Mouse (Mus musculus) hindbrain, embryonic 13.5 days (tissue): ENCODE measurements around the gene Gm20388. TPM values are rescaled to one million over a fixed set of nuclear protein-coding genes. Genes with fewer than 3 reads are reported as not detected.
"Not testable (repeated sequence)": the region's sequence is repeated elsewhere in the genome, so short reads cannot be mapped to it uniquely, and the experiment has no call there.

Experiments
- ATAC-seq: fragments of 200-750 bp; cut with Nextera tagmentation; 2 replicates; pipeline ENCODE4 v1.8.0; 2017; ENCODE audit warnings: moderate TSS enrichment; ENCODE audit not compliant: low FRiP score
- H3K27ac ChIP-seq: fragments of 300-500 bp; sonication (generic); 2 replicates; pipeline ENCODE4 v1.5.1; 2015; ENCODE audit warnings: inconsistent platforms, mild to moderate bottlenecking, moderate library complexity
- H3K27me3 ChIP-seq: fragments of 300-500 bp; sonication (generic); 2 replicates; pipeline ENCODE4 v1.6.1; 2015; ENCODE audit warnings: mild to moderate bottlenecking, inconsistent platforms
- H3K36me3 ChIP-seq: fragments of 300-500 bp; sonication (generic); 2 replicates; pipeline ENCODE4 v1.6.1; 2015; ENCODE audit warnings: mild to moderate bottlenecking, inconsistent platforms
- H3K4me1 ChIP-seq: fragments of 300-500 bp; sonication (generic); replicated peaks from 2 replicates; pipeline ENCODE4 v1.6.1; 2015; ENCODE audit warnings: inconsistent platforms
- H3K4me2 ChIP-seq: fragments of 300-500 bp; sonication (generic); 2 replicates; pipeline ENCODE4 v1.6.1; 2015; ENCODE audit warnings: inconsistent platforms, mild to moderate bottlenecking, moderate library complexity
- H3K4me3 ChIP-seq: fragments of 300-500 bp; sonication (generic); 2 replicates; pipeline ENCODE4 v1.5.1; 2015; ENCODE audit warnings: mild to moderate bottlenecking, inconsistent platforms
- H3K9ac ChIP-seq: fragments of 300-500 bp; sonication (generic); 2 replicates; pipeline ENCODE4 v1.6.1; 2015; ENCODE audit warnings: mild to moderate bottlenecking, inconsistent platforms
- H3K9me3 ChIP-seq: fragments of 300-500 bp; sonication (generic); 2 replicates; pipeline ENCODE4 v1.6.1; 2016; ENCODE audit warnings: inconsistent platforms
- WGBS: fragments of 180-500 bp; shearing (Covaris S2); methylation state at CpG from one replicate; pipeline ENCODE4 v1.1.7; 2015; 5-methylcytosine and 5-hydroxymethylcytosine counted together
- polyA plus RNA-seq: library from polyadenylated mRNA; unstranded; fragments of >200 nt; fragmentation: Nextera tagmentation; extraction: Ambion mirVana; gene quantifications from 2 replicates; pipeline ENCODE4 v1.2.1, GENCODE M21; 2015

The Gm20388 gene
- polyA plus RNA-seq, 1 experiment from 2014 or later = 1.9 TPM

DNA sequence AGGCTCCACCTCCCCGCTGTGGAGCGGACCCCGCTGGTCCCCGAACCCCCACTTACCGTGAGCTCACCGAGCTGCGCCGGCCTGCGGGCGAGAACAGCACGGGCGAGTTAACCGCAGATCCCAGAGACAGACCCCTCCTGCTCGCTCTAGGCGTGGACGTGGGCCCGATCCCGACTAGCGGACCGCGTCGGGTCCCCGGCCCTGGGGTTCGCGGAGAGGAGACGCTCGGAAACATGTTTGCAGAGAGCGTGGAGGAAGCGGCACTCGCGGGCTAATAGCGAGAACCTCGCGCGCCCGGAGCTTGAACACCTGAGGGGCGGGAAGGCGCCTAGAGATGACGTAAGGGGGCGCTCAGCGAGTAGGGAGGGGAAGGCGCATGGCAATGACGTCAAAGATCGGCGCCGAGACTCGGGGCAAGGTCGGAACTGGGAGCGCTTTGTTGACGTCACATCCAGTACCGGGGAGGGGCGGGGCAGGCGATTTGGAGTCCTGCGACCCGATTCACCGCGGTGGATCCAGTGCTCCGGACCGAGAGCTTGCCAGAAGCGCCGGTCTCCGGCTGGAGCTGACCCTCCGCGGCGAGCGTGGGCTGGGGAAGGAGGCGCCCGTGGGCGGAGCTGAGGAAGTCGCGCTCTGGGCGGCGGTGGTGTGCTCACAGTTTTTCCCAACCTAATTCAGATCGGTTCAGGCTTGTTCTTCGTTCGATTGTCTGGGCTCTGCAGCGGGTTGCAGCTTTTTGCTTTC, 4038.5 kb downstream of the Gm20388 start, which contains the start of gene Nup133:
Gene Nup133, minus strand, starts transcription at position 324 of the 744 bp plus-strand sequence.
- peaks cover 16% of the 10 kb centered on the region for H3K4me1 ChIP-seq
- peak; percentile 89 for ATAC-seq
- H3K27ac ChIP-seq = peak within 1 kb of the TSS; percentile 91
- no peaks in the 10 kb centered on the region for H3K9me3 ChIP-seq
- peak within 1 kb of the TSS; percentile 93 for H3K4me2 ChIP-seq
- no peaks in the 10 kb centered on the region for H3K27me3 ChIP-seq
- H3K4me3 ChIP-seq = peak within 1 kb of the TSS; percentile 97
- H3K36me3 ChIP-seq = peaks cover 35% of the 10 kb centered on the region
- peak within 1 kb of the TSS; percentile 90 for H3K9ac ChIP-seq
- WGBS = under 1% methylated on average over 77 of the region's 77 CpGs

DNA sequence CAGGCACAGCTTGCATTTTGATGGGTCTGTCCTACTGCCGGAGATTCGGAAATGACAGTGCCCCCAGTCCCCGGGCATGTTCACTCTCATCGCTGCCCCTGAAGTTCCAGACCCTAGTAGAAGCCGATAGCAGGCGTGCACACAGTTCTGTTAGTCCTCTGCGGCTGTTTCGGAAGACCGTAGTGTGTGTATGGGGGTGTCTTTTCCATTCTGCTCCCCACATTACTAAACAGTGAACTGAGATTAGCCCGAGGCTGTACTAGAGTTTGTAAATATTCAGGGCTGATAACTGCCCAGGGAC, 4039.0 kb downstream of the Gm20388 start:
- H3K9ac ChIP-seq = peak overlapping the region; percentile 90
- 7% methylated on average over 10 of the region's 10 CpGs for WGBS
- H3K4me2 ChIP-seq = peak overlapping the region; percentile 93
- peaks cover 16% of the 10 kb centered on the region for H3K4me1 ChIP-seq
- peak overlapping the region; percentile 97 for H3K4me3 ChIP-seq
- H3K27me3 ChIP-seq = no peaks in the 10 kb centered on the region
- H3K9me3 ChIP-seq = no peaks in the 10 kb centered on the region
- peak; percentile 63; the same call in 1 of the 2 replicates for ATAC-seq
- peak overlapping the region; percentile 91 for H3K27ac ChIP-seq
- peaks cover 37% of the 10 kb centered on the region for H3K36me3 ChIP-seq

DNA sequence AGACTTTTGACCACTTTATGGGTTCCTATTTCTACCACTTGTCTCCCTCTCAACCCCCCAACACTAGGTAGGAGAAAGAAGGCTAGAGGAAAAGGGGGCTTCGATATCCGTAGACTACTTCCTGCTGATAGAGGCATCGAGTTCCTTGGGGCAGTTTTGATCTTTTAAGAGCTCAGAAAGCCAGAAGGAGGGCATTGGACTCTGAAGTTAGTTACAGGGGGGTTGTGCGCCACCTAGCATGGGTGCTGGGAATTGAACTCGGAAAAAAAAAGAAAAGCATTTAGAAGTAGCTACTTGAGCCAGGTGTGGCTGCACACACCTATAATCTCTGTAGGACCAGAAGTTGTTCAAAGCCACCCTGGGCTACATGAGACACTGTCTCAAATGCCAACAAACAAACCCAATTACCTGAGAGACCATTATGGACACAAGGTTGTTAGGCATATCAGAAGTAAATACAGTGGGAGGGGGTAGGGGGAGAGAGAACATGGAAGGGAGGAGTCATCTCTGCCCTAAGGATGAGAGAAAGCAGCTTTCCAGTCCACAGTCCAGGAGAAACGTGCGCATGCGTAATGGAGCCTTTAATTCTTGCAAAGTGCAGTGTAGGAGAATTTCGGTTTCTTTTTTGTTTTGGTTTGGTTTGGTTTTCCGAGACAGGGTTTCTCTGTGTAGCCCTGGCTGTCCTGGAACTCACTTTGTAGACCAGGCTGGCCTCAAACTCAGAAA, 4039.6 kb downstream of the Gm20388 start:
- no peaks in the 10 kb centered on the region for H3K27me3 ChIP-seq
- peak overlapping the region; percentile 90 for H3K9ac ChIP-seq
- peak overlapping the region; percentile 93 for H3K4me2 ChIP-seq
- H3K9me3 ChIP-seq = no peaks in the 10 kb centered on the region
- H3K36me3 ChIP-seq = peaks cover 35% of the 10 kb centered on the region
- no peak for ATAC-seq
- peak overlapping the region; percentile 91; the same call in 1 of the 2 replicates for H3K27ac ChIP-seq
- 34% methylated on average over 10 of the region's 10 CpGs for WGBS
- H3K4me1 ChIP-seq = peaks cover 16% of the 10 kb centered on the region
- peak overlapping the region; percentile 97 for H3K4me3 ChIP-seq

DNA sequence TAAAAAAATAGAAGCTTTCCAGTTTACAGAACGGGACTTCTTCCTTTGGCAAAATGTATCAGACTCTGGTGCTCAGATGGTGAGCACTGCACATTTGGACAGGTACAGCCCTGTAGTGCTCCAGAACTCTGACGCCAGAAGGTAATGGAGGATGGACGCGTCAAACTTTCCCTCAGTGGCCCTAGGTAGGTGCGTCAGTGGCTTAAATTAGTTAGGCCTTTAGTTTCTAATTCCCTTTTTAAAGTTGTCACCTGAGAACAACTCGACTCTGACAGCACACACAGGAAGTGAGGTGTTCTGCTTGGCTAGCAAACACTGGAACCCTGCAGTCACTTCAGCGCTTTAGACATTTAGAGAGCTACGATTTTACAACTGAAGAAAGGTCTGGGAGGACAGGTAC, 4043.0 kb downstream of the Gm20388 start:
- H3K4me1 ChIP-seq = peaks cover 9% of the 10 kb centered on the region
- H3K9ac ChIP-seq = no peak overlapping the region
- H3K27me3 ChIP-seq = no peaks in the 10 kb centered on the region
- no peak for ATAC-seq
- no peak overlapping the region for H3K4me3 ChIP-seq
- 90% methylated on average over 8 of the region's 8 CpGs for WGBS
- H3K4me2 ChIP-seq = no peak overlapping the region
- no peaks in the 10 kb centered on the region for H3K9me3 ChIP-seq
- H3K27ac ChIP-seq = no peak overlapping the region
- peaks cover 48% of the 10 kb centered on the region for H3K36me3 ChIP-seq

DNA sequence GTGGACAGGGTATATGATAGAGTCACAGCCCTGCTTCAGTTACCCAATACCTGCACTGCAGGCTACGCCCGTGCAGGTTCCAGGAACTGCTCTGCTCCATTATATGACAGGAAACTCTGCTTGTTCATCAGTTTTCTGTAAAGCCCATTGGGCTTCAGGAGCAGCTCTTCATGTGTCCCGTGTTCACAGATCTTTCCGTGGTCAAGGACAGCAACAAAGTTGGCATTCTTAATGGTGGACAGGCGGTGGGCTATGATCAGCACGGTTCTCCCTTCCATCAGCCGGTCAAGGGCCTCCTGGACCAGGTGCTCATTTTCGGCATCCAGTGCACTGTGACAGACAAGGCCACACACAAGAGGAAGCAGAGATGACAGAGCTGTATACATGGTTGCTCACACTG, 4043.6 kb downstream of the Gm20388 start:
- WGBS = 95% methylated on average over 8 of the region's 8 CpGs
- Histone ChIP-seq H3K9ac (no peak overlapping the region), H3K36me3 (peaks cover 53% of the 10 kb centered on the region)

DNA sequence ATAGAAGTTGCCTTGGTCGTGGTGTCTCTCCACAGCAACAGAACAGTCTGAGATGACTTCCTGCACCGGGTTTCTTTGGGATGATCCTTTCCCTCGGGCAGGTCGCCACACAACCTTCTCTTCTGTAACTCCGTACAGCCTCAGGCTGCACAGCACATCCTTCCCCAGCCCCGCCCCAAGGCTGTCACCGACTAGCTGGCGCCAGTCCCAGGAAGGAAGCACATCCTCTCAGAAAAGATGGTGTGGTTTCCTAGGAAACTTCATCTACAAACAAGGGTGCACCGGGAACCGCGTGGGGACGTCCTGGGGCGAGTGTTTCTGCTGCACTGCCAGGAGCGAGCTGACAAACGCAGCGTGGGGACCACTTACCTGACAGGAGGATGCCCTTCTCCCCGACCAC, 4047.5 kb downstream of the Gm20388 start:
- ATAC-seq = no peak
- H3K36me3 ChIP-seq = peaks cover 77% of the 10 kb centered on the region
- H3K4me2 ChIP-seq = no peak overlapping the region
- H3K9me3 ChIP-seq = no peaks in the 10 kb centered on the region
- H3K9ac ChIP-seq = no peak overlapping the region
- whole genome bisulfite sequencing = 77% methylated on average over 17 of the region's 17 CpGs
- no peak overlapping the region for H3K27ac ChIP-seq
- H3K27me3 ChIP-seq = no peaks in the 10 kb centered on the region
- no peak overlapping the region for H3K4me3 ChIP-seq
- H3K4me1 ChIP-seq = no peaks in the 10 kb centered on the region

More for the DNA sequence above, 4043.6 kb downstream of the Gm20388 start:
- peaks cover 8% of the 10 kb centered on the region for H3K4me1 ChIP-seq
- H3K4me3 ChIP-seq = no peak overlapping the region
- no peak for ATAC-seq
- no peak overlapping the region for H3K4me2 ChIP-seq
- no peaks in the 10 kb centered on the region for H3K9me3 ChIP-seq
- H3K27ac ChIP-seq = no peak overlapping the region
- no peaks in the 10 kb centered on the region for H3K27me3 ChIP-seq

DNA sequence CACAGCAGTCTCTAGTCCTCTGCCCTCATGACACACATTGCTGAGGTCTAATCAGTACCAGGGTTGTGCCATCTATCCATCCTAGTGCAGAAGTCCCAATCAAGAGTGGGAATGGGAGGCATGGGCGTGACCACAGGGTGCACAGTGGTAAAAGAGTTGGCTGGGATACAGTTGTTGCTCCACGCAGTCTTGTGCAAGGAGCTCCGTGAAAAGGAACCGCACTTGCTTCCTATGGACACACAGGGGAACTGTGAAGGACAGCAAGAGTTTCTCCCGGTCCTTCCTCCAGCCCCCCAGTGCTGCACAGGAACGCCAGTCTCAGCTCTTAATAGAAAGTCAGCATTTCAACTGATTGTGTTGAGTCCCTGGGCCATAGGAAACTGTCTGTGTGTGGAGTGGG, 4048.8 kb downstream of the Gm20388 start:
- 94% methylated on average over 6 of the region's 6 CpGs for WGBS
- no peak overlapping the region for H3K4me3 ChIP-seq
- peaks cover 76% of the 10 kb centered on the region for H3K36me3 ChIP-seq
- no peaks in the 10 kb centered on the region for H3K4me1 ChIP-seq
- H3K9me3 ChIP-seq = no peaks in the 10 kb centered on the region
- ATAC-seq = no peak
- H3K27ac ChIP-seq = no peak overlapping the region
- no peaks in the 10 kb centered on the region for H3K27me3 ChIP-seq
- H3K4me2 ChIP-seq = no peak overlapping the region
- H3K9ac ChIP-seq = no peak overlapping the region

DNA sequence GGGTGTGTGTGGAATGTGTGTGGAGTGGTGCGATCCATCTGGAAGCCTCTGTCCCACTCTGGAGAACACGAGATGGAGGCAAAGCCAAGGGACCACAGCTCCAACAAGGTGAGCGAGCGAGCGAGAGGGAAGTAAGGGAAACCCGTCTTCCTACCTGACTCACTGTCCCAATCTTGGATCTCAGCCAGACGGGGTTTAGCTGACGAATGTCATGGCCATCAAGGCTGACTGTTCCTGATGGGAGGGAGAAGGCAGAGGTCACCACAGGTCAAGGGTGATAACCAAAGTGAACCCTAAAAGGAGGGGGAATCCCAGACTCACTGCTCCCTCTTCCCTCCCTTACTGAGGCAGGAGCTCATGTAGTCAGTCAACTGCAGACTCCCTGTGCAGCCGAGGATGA, 4049.4 kb downstream of the Gm20388 start:
- no peak overlapping the region for H3K9ac ChIP-seq
- no peaks in the 10 kb centered on the region for H3K4me1 ChIP-seq
- no peaks in the 10 kb centered on the region for H3K27me3 ChIP-seq
- H3K4me2 ChIP-seq = no peak overlapping the region
- H3K27ac ChIP-seq = no peak overlapping the region
- ATAC-seq = no peak
- H3K9me3 ChIP-seq = no peaks in the 10 kb centered on the region
- WGBS = 86% methylated on average over 9 of the region's 9 CpGs
- no peak overlapping the region for H3K4me3 ChIP-seq
- peaks cover 75% of the 10 kb centered on the region for H3K36me3 ChIP-seq

DNA sequence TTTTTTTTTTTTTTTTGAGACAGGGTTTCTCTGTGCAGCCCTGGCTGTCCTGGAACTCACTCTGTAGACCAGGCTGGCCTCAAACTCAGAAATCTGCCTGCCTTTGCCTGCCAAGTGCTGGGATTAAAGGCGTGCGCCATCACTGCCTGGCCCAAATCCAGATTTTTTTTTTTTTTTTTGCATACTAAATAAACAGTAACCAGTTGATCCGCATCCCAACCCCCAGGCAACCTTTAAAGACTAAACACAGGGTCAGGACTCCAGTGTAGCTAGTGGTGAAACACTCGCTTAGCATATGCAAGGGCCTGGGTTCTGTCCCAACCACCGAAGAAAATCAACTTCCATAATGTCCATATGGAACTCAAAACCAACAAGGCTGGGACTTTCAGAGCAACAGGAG, 4049.9 kb downstream of the Gm20388 start:
- ATAC-seq, H3K9ac ChIP-seq, H3K4me1 ChIP-seq, H3K27ac ChIP-seq, H3K4me2 ChIP-seq, H3K9me3 ChIP-seq, H3K27me3 ChIP-seq, H3K4me3 ChIP-seq: not testable (repeated sequence)
- 82% methylated on average over 5 of the region's 5 CpGs for WGBS
- H3K36me3 ChIP-seq = peaks cover 72% of the 10 kb centered on the region

DNA sequence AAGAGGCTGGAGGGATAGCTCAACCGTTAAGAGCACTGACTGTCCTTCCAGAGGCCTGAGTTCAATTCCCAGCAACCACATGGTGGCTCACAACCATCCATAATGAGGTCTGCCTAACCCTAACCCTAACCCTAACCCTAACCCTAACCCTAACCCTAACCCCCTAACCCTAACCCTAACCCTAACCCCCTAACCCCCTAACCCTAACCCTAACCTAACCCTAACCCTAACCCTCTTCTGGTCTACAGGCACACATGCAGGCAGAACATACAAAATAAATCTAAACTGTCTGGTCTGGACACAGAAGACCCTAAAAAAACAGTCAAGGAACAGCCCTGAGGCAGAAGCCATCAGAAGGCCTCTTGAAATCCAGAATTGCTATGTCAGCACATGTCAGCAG, 4050.7 kb downstream of the Gm20388 start:
- H3K9ac ChIP-seq = no peak overlapping the region
- H3K27ac ChIP-seq = no peak overlapping the region
- H3K4me1 ChIP-seq = no peaks in the 10 kb centered on the region
- 93% methylated on average over 1 of the region's 1 CpGs for WGBS
- no peak overlapping the region for H3K4me2 ChIP-seq
- ATAC-seq = no peak
- H3K27me3 ChIP-seq = no peaks in the 10 kb centered on the region
- no peak overlapping the region for H3K4me3 ChIP-seq
- no peaks in the 10 kb centered on the region for H3K9me3 ChIP-seq
- peaks cover 78% of the 10 kb centered on the region for H3K36me3 ChIP-seq

DNA sequence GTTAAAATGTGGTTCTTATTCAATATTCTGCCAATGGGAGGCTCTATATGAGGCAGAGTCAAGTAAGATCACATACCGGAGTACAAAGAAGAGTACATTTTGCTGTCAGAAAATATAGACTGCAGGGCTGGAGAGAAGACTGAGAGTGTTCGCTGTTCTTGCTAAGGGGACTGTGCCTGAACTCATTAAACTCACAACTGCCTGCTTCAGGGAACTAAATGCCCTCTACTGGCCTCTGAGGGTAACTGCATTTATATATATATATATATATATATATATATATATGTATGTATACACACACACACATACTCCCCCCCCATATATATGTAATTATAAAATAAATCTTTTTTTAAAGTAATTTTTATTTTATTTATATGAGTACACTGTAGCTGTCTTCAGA, 4056.3 kb downstream of the Gm20388 start:
- Histone ChIP-seq H3K4me2 (no peak overlapping the region), H3K27me3 (no peaks in the 10 kb centered on the region), H3K36me3 (peaks cover 52% of the 10 kb centered on the region), H3K4me3 (no peak overlapping the region), H3K4me1 (no peaks in the 10 kb centered on the region), H3K27ac (no peak overlapping the region), H3K9ac (no peak overlapping the region), H3K9me3 (no peaks in the 10 kb centered on the region)
- no peak for ATAC-seq
- 65% methylated on average over 2 of the region's 2 CpGs for WGBS

DNA sequence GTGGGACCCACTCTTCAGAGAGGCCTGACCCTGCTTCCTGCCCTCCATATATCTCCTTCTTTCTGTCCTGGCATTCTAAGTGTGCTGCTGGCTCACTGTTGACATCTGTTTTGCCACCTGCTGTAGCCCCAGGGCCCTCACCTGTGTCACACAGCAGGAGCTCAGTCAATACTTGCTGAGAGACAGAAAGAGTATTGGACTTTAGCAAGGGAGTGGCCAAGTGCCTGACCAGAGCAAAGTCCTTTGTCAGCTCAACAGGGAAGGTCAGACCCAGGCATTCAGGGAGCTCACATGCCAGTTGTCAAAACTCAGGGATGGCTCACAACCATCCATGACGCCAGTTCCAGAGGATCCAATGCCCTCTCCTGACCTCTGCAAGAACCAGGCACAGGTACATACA, 4062.9 kb downstream of the Gm20388 start:
- ATAC-seq = no peak
- Histone ChIP-seq H3K36me3 (peaks cover 13% of the 10 kb centered on the region), H3K4me3 (no peak overlapping the region), H3K9ac (no peak overlapping the region), H3K27me3 (no peaks in the 10 kb centered on the region), H3K9me3 (no peaks in the 10 kb centered on the region), H3K27ac (no peak overlapping the region), H3K4me1 (no peaks in the 10 kb centered on the region), H3K4me2 (no peak overlapping the region)
- 85% methylated on average over 1 of the region's 1 CpGs for WGBS

DNA sequence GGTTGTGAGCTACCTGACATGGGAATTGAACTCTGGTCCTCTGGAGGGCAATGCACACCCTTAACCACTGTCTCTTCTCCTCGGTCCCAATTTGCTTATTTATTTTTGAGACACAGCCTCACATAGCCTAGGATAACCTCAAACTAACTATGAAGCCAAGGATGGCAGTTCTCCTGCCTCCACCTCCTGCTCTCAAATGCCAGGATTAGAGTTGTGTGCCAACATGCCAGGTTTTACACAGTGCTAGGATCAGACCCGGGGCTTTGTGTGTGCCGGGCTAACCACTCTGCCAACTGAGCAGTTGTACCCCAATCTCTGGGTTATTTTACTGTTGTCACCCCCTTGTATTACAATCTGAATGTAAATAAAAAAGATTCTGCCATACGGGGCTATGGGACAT, 4066.9 kb downstream of the Gm20388 start:
- H3K4me1 ChIP-seq = peaks cover 22% of the 10 kb centered on the region
- no peak for ATAC-seq
- no peaks in the 10 kb centered on the region for H3K36me3 ChIP-seq
- 92% methylated on average over 4 of the region's 4 CpGs for WGBS
- H3K9ac ChIP-seq = no peak overlapping the region
- H3K4me2 ChIP-seq = no peak overlapping the region
- no peaks in the 10 kb centered on the region for H3K27me3 ChIP-seq
- no peaks in the 10 kb centered on the region for H3K9me3 ChIP-seq
- H3K27ac ChIP-seq = no peak overlapping the region
- no peak overlapping the region for H3K4me3 ChIP-seq
